Mouse (Mus musculus) heart, postnatal 0 days (tissue): ENCODE measurements around the gene Cfap45. TPM values are rescaled to one million over a fixed set of nuclear protein-coding genes. Genes with fewer than 3 reads are reported as not detected.

ENCODE experiments used
- ATAC-seq: fragments of 200-750 bp; cut with Nextera tagmentation; 2 replicates; pipeline ENCODE4 v1.8.0; 2017; ENCODE audit warnings: low read depth, moderate number of reproducible peaks, moderate library complexity; ENCODE audit not compliant: insufficient read depth
- DNase-seq: peaks from one replicate; pipeline ENCODE4 v3.0.0-alpha.2; 2016; ENCODE audit warnings: low spot score
- H3K27ac ChIP-seq: fragments of 300-500 bp; sonication (generic); 2 replicates; pipeline ENCODE4 v1.5.1; 2014; ENCODE audit warnings: low read depth, mild to moderate bottlenecking
- H3K27me3 ChIP-seq: fragments of 300-500 bp; sonication (generic); 2 replicates; pipeline ENCODE4 v1.6.1; 2014; ENCODE audit warnings: low read length, mixed read lengths; ENCODE audit not compliant: control insufficient read depth, insufficient read depth
- H3K36me3 ChIP-seq: fragments of 300-500 bp; sonication (generic); replicated peaks from 2 replicates; pipeline ENCODE4 v1.6.1; 2014; ENCODE audit warnings: low read length, mixed read lengths; ENCODE audit not compliant: control insufficient read depth, insufficient read depth
- H3K4me1 ChIP-seq: fragments of 300-500 bp; sonication (generic); 2 replicates; pipeline ENCODE4 v1.6.1; 2014; ENCODE audit warnings: antibody characterized with exemption; ENCODE audit not compliant: control insufficient read depth, insufficient read depth
- H3K4me2 ChIP-seq: fragments of 300-500 bp; sonication (generic); 2 replicates; pipeline ENCODE4 v1.6.1; 2014; ENCODE audit warnings: low read depth, mild to moderate bottlenecking, low read length, moderate library complexity
- H3K4me3 ChIP-seq: fragments of 300-500 bp; sonication (generic); 2 replicates; pipeline ENCODE4 v1.5.1; 2014; ENCODE audit warnings: low read depth, low read length
- H3K9ac ChIP-seq: fragments of 300-500 bp; sonication (generic); replicated peaks from 2 replicates; pipeline ENCODE4 v1.6.1; 2014; ENCODE audit warnings: low read depth, low read length, mixed read lengths
- H3K9me3 ChIP-seq: fragments of 300-500 bp; sonication (generic); replicated peaks from 2 replicates; pipeline ENCODE4 v1.6.1; 2016; ENCODE audit warnings: low read length; ENCODE audit not compliant: control insufficient read depth
- CTCF ChIP-seq: IDR thresholded peaks from 2 replicates; pipeline ENCODE4 v1.5.1; 2016; ENCODE audit warnings: antibody characterized with exemption, control low read depth, low read depth
- EP300 ChIP-seq: IDR thresholded peaks from 2 replicates; pipeline ENCODE4 v1.6.1; 2016; ENCODE audit warnings: antibody characterized with exemption, low read depth
- WGBS: fragments of 180-500 bp; shearing (Covaris S2); extraction: QIAGEN DNeasy Blood & Tissue Kit; methylation state at CpG from one replicate; pipeline ENCODE4 v1.1.7; 2014; 5-methylcytosine and 5-hydroxymethylcytosine counted together
- polyA plus RNA-seq: library from polyadenylated mRNA; unstranded; fragments of >200 nt; fragmentation: Nextera tagmentation; extraction: Ambion mirVana; gene quantifications from 2 replicates; pipeline ENCODE4 v1.2.1, GENCODE M21; 2015
- total RNA-seq: library from RNA; depleted of rRNA; stranded (reverse); fragments of >200 nt; gene quantifications from 2 replicates; pipeline ENCODE4 v1.2.3, GENCODE M21; 2014; ENCODE audit warnings: low replicate concordance

The Cfap45 gene
- total and polyA plus RNA-seq, 2 experiments from 2014 or later: 2.6 to 6.6 TPM

DNA sequence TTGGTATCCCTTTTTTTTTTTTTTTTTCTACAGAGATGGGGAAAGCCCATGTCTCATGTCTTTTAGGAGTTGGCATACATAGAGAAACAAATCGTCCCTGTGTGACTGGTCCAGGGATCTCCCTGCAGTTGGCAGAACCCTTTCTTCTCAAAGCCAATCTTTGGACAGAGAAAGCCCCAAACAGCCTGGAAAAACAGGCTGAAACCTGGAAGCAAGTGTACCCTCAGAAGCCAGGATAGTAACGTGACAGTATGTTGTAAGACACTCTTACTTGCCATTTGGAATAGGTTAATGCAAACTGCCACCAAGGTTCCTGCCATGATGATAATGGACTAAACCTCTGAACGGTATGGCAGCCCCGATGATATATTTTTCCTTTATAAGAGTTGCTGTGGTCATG lies 40.2 kb upstream of the Cfap45 start:
- no peaks in the 10 kb centered on the region for H3K27me3 ChIP-seq
- H3K4me1 ChIP-seq: peaks cover 4% of the 10 kb centered on the region
- ATAC-seq (no peak), DNase-seq (no peak)
- 86% methylated on average over 4 of the region's 4 CpGs for WGBS
- H3K9me3 ChIP-seq: no peaks in the 10 kb centered on the region
- no peak overlapping the region for H3K4me3 ChIP-seq
- no peaks in the 10 kb centered on the region for H3K36me3 ChIP-seq
- no peak overlapping the region for H3K9ac ChIP-seq
- TF ChIP-seq EP300 (no peak), CTCF (no peak)
- no peak overlapping the region for H3K27ac ChIP-seq
- H3K4me2 ChIP-seq: no peak overlapping the region

DNA sequence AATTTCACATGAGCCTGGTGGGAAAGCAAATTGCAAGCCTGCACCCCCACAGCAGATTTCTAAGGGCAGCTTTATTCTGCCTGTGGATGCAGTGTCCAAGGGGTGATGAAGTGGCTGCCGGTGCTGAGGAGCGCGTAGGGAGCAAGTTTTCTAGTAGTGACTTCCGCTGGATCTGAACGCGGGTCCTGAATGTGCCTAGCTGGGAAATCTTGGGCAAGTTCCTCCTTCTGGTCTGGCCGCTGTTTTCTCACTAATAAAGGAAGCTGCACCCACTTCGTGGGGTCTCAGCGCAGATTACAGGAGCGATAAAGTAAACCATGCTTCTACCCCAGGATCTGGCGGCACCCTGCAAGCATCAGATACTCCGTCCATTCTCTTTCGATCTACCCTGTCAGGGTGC lies 39.5 kb upstream of the Cfap45 start:
- H3K36me3 ChIP-seq: no peaks in the 10 kb centered on the region
- 24% methylated on average over 13 of the region's 13 CpGs for WGBS

DNA sequence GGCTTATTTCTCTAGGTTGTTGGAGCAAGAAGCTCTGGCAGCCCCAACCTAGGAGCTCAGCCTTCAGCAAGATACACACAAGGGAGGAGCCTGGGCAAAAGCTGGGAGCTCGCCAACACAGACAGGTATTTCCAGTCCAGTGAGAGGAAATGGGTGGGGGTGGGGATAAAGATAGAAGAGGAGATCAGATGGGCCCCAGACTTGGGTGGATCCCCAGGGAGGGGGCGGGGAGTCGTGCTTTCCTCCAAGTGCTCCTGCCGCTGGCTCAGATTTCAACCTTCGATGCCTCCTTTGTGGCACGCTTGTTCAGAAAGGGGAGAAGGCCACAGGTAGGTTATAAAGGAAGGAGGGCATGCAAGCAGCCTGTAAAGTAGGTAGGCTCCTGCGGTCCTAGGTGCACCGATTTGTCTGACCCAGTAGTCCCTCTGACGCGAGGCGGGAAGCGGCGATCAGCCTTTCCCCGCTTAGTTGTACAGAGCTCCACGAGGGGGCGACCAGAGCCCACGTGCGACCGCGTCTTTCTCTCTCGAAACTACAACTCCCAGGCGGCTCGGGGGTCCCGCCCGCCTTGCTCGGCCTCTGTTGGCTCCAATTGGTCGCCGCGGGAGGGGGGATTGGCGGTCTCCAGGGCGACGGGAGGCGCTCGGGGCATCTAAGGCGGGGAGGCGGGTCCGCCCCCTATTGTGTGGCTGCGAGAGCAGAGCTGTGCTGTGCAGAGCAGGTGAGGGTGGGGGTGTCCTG lies 38.9 kb upstream of the Cfap45 start, which contains the start of gene Igsf9:
TSS of gene Igsf9 (plus strand) at position 249 of the 741 bp plus-strand sequence.
- Histone ChIP-seq H3K27me3 (0 out of 2 replicates have a peak, but pooled peaks cover 3% of the 10 kb centered on the region), H3K4me1 (peaks cover 4% of the 10 kb centered on the region), H3K4me2 (peak within 1 kb of the TSS; percentile 83), H3K27ac (no peak within 1 kb of the TSS), H3K9me3 (no peaks in the 10 kb centered on the region), H3K4me3 (peak within 1 kb of the TSS; percentile 43), H3K9ac (0 out of 2 replicates have a peak within 1 kb of the TSS, but pooled peaks have one; percentile 18), H3K36me3 (no peaks in the 10 kb centered on the region)
- ATAC-seq (peak; percentile 95), DNase-seq (peak; percentile 87)
- TF ChIP-seq EP300 (no peak), CTCF (peak; percentile 60)
- WGBS: under 1% methylated on average over 37 of the region's 38 CpGs

More for the DNA sequence above, 39.5 kb upstream of the Cfap45 start:
- ATAC-seq (no peak), DNase-seq (no peak)
- H3K9me3 ChIP-seq: no peaks in the 10 kb centered on the region
- peaks cover 4% of the 10 kb centered on the region for H3K4me1 ChIP-seq
- no peak overlapping the region for H3K27ac ChIP-seq
- H3K4me2 ChIP-seq: peak overlapping the region; percentile 83
- H3K4me3 ChIP-seq: no peak overlapping the region
- H3K9ac ChIP-seq: no peak overlapping the region
- no peaks in the 10 kb centered on the region for H3K27me3 ChIP-seq
- no peak for TF ChIP-seq EP300
- no peak for TF ChIP-seq CTCF

DNA sequence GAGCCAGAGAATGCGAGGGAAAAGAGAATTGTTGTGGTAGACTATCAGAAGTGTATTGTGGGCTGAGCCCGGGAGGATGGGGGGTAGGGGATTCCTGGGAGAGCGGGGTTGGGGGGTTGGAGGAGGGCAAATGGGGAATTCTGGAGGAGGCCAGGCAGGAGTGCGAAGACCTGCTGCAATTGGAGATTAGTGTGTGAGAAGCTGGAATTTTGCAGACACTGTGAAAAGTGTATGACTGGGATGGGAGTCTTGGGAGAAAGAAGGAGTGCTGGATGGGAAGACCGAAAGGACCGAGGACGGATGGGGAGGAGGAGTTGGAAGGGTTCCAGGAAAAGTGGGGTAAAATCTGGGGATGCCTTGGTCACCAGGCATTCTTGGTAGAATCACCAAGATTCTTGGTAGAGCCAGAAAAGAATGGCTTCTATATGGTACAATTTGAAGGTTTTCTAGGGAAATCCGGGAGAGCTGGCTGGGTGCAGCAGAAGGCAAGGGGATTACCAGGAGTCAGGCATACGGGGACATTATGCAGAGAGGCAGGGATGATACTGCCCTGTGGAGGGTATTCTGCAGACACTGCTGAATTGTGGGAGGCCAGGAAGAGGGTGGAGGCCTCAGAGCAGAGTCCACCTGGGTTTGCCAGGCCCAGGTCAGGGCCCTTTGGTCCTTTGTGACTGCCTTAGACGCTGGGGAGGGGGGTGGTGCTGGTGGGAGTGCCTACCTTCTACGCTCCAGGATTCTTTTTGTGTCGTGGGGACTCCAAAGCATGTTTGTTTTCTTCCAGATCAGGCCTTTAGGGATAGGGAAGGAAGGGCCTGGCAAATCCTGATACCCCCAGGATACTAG lies 37.9 kb upstream of the Cfap45 start:
- Histone ChIP-seq H3K9me3 (no peaks in the 10 kb centered on the region), H3K36me3 (no peaks in the 10 kb centered on the region), H3K4me2 (peak overlapping the region; percentile 83), H3K4me1 (peaks cover 4% of the 10 kb centered on the region), H3K9ac (0 out of 2 replicates have a peak overlapping the region, but pooled peaks have one; percentile 18), H3K27me3 (0 out of 2 replicates have a peak, but pooled peaks cover 3% of the 10 kb centered on the region), H3K4me3 (peak overlapping the region; percentile 43), H3K27ac (no peak overlapping the region)
- TF ChIP-seq EP300: no peak
- no peak for TF ChIP-seq CTCF
- no peak for DNase-seq
- 18% methylated on average over 12 of the region's 12 CpGs for WGBS
- no peak for ATAC-seq

DNA sequence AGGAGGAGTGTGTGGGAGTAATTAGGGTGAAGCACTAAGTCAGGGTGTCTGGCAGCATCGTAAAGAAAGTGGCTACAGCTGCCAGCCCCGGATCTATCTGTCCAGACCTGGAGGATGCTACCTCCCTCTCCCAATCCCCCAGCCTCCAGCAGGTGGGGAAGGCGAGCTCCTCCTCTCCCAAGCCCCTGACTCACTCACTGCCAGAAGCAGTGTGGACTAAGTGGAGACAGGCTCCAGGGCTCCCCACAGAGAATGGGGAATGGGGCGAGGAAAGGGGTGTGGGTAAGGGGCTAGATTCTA lies 37.3 kb upstream of the Cfap45 start:
- H3K27ac ChIP-seq: no peak overlapping the region
- H3K9me3 ChIP-seq: no peaks in the 10 kb centered on the region
- TF ChIP-seq CTCF (no peak), EP300 (no peak)
- H3K4me1 ChIP-seq: peaks cover 4% of the 10 kb centered on the region
- WGBS: 39% methylated on average over 4 of the region's 4 CpGs
- no peak overlapping the region for H3K9ac ChIP-seq
- ATAC-seq: no peak
- H3K27me3 ChIP-seq: 0 out of 2 replicates have a peak, but pooled peaks cover 3% of the 10 kb centered on the region
- H3K36me3 ChIP-seq: no peaks in the 10 kb centered on the region
- no peak overlapping the region for H3K4me2 ChIP-seq
- no peak for DNase-seq
- no peak overlapping the region for H3K4me3 ChIP-seq
